Mouse (Mus musculus): ENCODE results near the gene Trpm1. TPM values are rescaled to one million over a fixed set of nuclear protein-coding genes. Genes with fewer than 3 reads are reported as not detected.

The Trpm1 gene
- total RNA-seq (2023), result 10 to 100 TPM; 19.3 to 24.9 TPM

GRCm38 (mm10) chr7:64153535-64153934 is at the start of gene Trpm1:
Gene Trpm1, plus strand, starts transcription at chr7:64153835.

GRCm38 (mm10) chr7:64287414-64288091 is 133.9 kb downstream of the Trpm1 start, which contains the start of gene Mtmr10:
Gene Mtmr10, plus strand, starts transcription at chr7:64287653.

Other genes starting within 250 kb of the Trpm1 start
- gene E030018B13Rik, start 237.0 kb upstream of the Trpm1 start, total RNA-seq (2023), result not detected
- gene Klf13, start 214.9 kb upstream of the Trpm1 start, total RNA-seq (2023), result 100 to 1,000 TPM; 412 to 462 TPM
- 10 to 100 TPM; 11.7 to 17.4 TPM for gene Mtmr10, start 133.8 kb downstream of the Trpm1 start, total RNA-seq (2023)
- 10 to 100 TPM; 12.7 to 16.2 TPM for gene Fan1, start 220.3 kb downstream of the Trpm1 start, total RNA-seq (2023)
- 10 to 100 TPM; 54.6 to 57.2 TPM for gene Mphosph10, start 238.4 kb downstream of the Trpm1 start, total RNA-seq (2023)
- 10 to 100 TPM; 10.1 to 11.3 TPM for gene Mcee, start 238.8 kb downstream of the Trpm1 start, total RNA-seq (2023)